Mouse (Mus musculus) limb, embryonic 15.5 days (tissue): ENCODE measurements around the gene Atf7ip. TPM values are rescaled to one million over a fixed set of nuclear protein-coding genes. Genes with fewer than 3 reads are reported as not detected.

Experiments
- ATAC-seq: fragments of 200-750 bp; cut with Nextera tagmentation; 2 replicates; pipeline ENCODE4 v1.8.0; 2017; ENCODE audit warnings: low read depth, moderate TSS enrichment; ENCODE audit not compliant: insufficient number of reproducible peaks, low FRiP score, low TSS enrichment
- H3K27ac ChIP-seq: fragments of 300-500 bp; sonication (generic); 2 replicates; pipeline ENCODE4 v1.5.1; 2015; ENCODE audit warnings: moderate library complexity, mild to moderate bottlenecking, inconsistent platforms
- H3K27me3 ChIP-seq: fragments of 300-500 bp; sonication (generic); 2 replicates; pipeline ENCODE4 v1.6.1; 2015; ENCODE audit warnings: inconsistent platforms
- H3K36me3 ChIP-seq: fragments of 300-500 bp; sonication (generic); 2 replicates; pipeline ENCODE4 v1.6.1; 2015; ENCODE audit warnings: inconsistent platforms
- H3K4me1 ChIP-seq: fragments of 300-500 bp; sonication (generic); 2 replicates; pipeline ENCODE4 v1.6.1; 2015; ENCODE audit warnings: inconsistent platforms
- H3K4me2 ChIP-seq: fragments of 300-500 bp; sonication (generic); 2 replicates; pipeline ENCODE4 v1.6.1; 2015; ENCODE audit warnings: mild to moderate bottlenecking, inconsistent platforms
- H3K4me3 ChIP-seq: fragments of 300-500 bp; sonication (generic); 2 replicates; pipeline ENCODE4 v1.5.1; 2015; ENCODE audit warnings: mild to moderate bottlenecking, inconsistent platforms
- H3K9ac ChIP-seq: fragments of 300-500 bp; sonication (generic); 2 replicates; pipeline ENCODE4 v1.6.1; 2015; ENCODE audit warnings: inconsistent platforms
- H3K9me3 ChIP-seq: fragments of 300-500 bp; sonication (generic); 2 replicates; pipeline ENCODE4 v1.6.1; 2016; ENCODE audit warnings: inconsistent platforms
- WGBS: fragments of 180-500 bp; shearing (Covaris S2); methylation state at CpG from one replicate; pipeline ENCODE4 v1.1.7; 2015; 5-methylcytosine and 5-hydroxymethylcytosine counted together
- polyA plus RNA-seq: library from polyadenylated mRNA; unstranded; fragments of >200 nt; fragmentation: Nextera tagmentation; extraction: Ambion mirVana; gene quantifications from 2 replicates; pipeline ENCODE4 v1.2.1, GENCODE M21; 2015

Atf7ip gene
- polyA plus RNA-seq, 1 experiment from 2014 or later = 35.2 TPM

DNA sequence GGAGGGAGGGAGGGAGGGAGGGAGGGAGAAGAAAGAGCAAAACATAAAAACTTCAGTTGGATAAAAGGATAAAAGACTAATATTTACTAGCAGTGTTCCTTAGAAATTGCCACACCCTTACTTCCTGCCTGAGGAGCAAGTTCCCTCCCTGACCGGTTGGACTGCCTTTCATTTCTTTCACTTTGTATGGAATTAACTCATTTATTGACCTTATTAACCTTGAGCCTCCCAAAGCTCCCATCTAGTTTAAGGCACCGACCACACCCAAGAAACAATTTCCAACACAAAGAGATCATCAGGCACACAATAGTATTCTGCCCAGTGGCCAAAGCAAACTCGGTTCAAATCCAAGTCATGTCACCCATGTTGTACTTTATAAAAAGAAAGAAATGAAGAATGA lies 16.1 kb upstream of the Atf7ip start:
- H3K4me1 ChIP-seq = no peaks in the 10 kb centered on the region
- no peak overlapping the region for H3K27ac ChIP-seq
- ATAC-seq = no peak
- H3K9ac ChIP-seq = no peak overlapping the region
- 60% methylated on average over 3 of the region's 3 CpGs for WGBS
- no peak overlapping the region for H3K4me2 ChIP-seq
- H3K36me3 ChIP-seq = no peaks in the 10 kb centered on the region
- H3K27me3 ChIP-seq = no peaks in the 10 kb centered on the region
- no peak overlapping the region for H3K4me3 ChIP-seq
- no peaks in the 10 kb centered on the region for H3K9me3 ChIP-seq

DNA sequence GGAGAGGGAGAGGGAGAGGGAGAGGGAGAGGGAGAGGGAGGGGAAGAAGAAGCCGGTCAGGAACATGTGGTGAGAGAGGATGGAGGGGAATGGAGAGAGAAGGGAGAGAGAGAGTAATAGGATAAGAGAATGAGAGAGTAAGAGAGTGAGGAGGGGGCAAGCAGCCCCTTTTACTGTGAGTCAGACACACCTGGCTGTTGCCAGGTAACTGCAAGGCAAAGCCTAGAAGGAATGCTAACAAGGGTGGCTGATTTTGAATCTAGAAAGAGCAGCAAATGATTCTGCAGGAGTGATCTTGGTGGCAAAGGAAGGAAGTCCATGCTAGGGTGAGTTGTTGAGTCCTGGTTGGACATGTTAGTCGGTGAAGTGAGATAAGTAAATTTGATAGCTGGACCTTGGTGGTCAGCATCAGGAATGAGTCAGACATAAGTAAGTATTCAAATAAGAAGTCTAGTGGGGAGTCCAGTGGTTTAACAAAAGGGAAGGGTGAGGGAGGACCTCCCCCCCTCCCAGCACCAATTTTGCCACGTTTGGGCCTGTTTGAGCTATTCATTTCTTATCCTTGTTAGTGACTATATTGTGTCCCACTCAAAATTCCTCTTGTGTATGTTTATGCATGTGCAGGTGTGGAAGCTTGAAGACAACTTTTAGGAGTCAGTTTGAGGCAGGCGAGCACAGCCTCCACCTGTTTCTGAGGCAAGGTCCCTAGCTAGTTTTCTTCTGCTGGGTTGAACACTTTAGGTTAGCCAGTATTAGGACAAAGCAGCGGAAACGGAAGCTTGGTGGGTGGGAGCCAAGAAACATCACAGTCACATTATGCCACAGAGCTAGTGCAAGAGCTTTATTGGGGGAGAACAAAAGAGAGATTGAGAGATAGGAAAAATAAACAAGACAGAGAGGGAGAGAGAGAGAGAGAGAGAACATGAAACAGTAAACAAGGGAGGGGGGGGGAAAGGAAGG lies 15.2 kb upstream of the Atf7ip start:
- H3K27ac ChIP-seq = no peak overlapping the region
- 68% methylated on average over 6 of the region's 6 CpGs for WGBS
- H3K9me3 ChIP-seq = no peaks in the 10 kb centered on the region
- ATAC-seq = no peak
- H3K9ac ChIP-seq = no peak overlapping the region
- H3K27me3 ChIP-seq = no peaks in the 10 kb centered on the region
- H3K4me3 ChIP-seq = no peak overlapping the region
- no peaks in the 10 kb centered on the region for H3K36me3 ChIP-seq
- H3K4me1 ChIP-seq = no peaks in the 10 kb centered on the region
- H3K4me2 ChIP-seq = no peak overlapping the region

DNA sequence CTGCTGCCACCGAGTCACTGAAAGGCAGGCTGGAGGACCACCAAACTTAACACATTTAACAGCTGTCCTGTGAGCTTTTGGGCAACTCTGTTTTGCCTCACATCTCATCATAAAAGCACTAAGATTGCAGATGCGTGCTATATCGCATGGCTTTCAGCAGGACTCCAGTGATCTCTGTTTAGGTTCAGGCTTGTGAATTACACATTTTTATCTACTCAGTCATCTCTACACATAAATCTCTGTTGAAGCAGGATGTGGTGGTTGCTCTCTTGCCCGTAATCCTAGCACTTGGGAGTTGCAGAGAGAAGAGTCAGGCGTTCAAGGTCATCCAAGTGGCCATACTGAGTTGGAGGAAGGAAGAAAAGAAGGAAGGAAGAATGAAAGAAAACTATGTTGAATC lies 14.3 kb upstream of the Atf7ip start:
- Histone ChIP-seq H3K27me3 (no peaks in the 10 kb centered on the region), H3K27ac (no peak overlapping the region), H3K36me3 (no peaks in the 10 kb centered on the region), H3K4me2 (no peak overlapping the region), H3K9ac (no peak overlapping the region), H3K9me3 (no peaks in the 10 kb centered on the region), H3K4me1 (no peaks in the 10 kb centered on the region), H3K4me3 (no peak overlapping the region)
- ATAC-seq = no peak
- 65% methylated on average over 5 of the region's 5 CpGs for WGBS

DNA sequence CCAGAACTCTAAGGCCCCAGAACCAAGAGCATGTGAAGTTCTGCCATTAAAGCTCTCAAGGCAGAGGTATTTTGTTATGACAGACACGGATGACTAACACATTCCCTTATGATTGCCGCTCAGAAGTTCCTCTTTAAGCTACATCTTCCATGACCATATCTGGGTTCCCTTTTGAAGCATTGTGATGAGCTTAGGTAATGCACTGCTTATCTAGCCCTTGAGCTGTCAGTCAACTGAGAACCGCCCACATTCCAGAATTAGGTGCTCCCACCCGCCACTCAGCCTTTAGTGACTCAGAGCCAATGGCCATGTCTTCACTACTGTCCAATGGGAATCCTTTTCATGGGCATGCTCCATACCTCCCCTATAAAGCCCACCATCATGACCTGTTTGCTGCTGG lies 13.7 kb upstream of the Atf7ip start:
- Histone ChIP-seq H3K4me1 (no peaks in the 10 kb centered on the region), H3K27me3 (no peaks in the 10 kb centered on the region), H3K27ac (no peak overlapping the region), H3K4me3 (no peak overlapping the region), H3K4me2 (no peak overlapping the region), H3K36me3 (no peaks in the 10 kb centered on the region), H3K9ac (no peak overlapping the region), H3K9me3 (no peaks in the 10 kb centered on the region)
- WGBS = 80% methylated on average over 4 of the region's 4 CpGs
- no peak for ATAC-seq

DNA sequence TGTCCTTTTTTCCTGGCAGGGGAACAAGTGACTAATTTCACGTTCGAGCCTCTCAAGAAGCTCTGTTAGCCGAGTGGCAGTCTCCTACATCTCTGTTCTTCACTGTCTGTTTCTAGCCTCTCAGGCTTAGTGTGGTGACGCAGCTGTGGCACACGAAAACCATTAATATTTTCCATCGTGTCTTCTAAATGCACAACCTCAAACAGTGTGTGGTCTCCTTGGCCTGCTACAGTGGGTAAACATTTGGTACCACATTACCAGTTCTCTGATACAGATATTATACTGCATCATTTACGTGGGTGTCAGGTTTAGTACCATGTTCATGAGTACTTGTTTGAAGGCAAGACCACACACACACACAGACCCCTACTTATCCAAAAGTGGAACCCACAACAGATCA lies 12.5 kb upstream of the Atf7ip start:
- Histone ChIP-seq H3K4me1 (no peaks in the 10 kb centered on the region), H3K27ac (no peak overlapping the region), H3K9ac (no peak overlapping the region), H3K27me3 (no peaks in the 10 kb centered on the region), H3K4me2 (no peak overlapping the region), H3K36me3 (no peaks in the 10 kb centered on the region), H3K9me3 (no peaks in the 10 kb centered on the region), H3K4me3 (no peak overlapping the region)
- 85% methylated on average over 7 of the region's 7 CpGs for WGBS
- no peak for ATAC-seq

DNA sequence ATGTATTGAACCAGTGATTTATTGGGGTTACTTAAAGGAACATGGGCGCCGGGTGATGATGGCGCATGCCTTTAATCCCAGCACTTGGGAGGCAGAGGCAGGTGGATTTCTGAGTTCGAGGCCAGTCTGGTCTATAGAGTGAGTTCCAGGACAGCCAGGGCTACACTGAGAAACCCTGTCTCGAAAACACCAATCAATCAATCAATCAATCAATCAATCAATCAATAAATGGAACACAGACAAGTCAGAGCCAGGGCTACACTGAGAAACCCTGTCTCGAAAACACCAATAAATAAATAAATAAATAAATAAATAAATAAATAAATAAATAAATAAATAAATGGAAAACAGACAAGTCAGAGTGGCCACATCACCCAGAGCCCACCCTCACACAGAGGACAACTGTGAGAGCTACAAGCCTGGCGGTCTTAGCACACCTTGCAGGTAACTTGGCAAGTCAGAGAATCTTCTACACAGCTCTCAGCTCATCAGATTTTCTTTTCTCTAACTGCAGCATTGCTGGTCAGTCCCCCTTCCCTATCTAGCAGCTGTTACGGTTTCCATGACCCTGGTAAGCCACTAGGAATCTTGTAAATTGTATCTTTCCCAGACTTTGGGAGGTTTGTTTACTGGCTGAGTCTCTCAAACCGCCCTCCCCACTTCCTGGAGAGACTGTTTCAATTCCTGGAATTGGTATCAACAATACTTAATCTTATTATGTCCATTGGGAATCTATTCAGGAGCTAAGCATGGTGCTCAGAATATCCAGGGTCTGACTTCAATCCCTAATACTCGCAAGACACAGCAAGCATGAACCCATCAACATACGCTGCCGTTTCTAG lies 11.8 kb upstream of the Atf7ip start:
- H3K4me3 ChIP-seq = no peak overlapping the region
- H3K27me3 ChIP-seq = no peaks in the 10 kb centered on the region
- H3K9ac ChIP-seq = no peak overlapping the region
- H3K36me3 ChIP-seq = no peaks in the 10 kb centered on the region
- 88% methylated on average over 12 of the region's 12 CpGs for WGBS
- no peaks in the 10 kb centered on the region for H3K9me3 ChIP-seq
- no peak overlapping the region for H3K27ac ChIP-seq
- ATAC-seq = 0 out of 2 replicates have a peak, but pooled peaks have one; percentile 19
- H3K4me2 ChIP-seq = no peak overlapping the region
- no peaks in the 10 kb centered on the region for H3K4me1 ChIP-seq

DNA sequence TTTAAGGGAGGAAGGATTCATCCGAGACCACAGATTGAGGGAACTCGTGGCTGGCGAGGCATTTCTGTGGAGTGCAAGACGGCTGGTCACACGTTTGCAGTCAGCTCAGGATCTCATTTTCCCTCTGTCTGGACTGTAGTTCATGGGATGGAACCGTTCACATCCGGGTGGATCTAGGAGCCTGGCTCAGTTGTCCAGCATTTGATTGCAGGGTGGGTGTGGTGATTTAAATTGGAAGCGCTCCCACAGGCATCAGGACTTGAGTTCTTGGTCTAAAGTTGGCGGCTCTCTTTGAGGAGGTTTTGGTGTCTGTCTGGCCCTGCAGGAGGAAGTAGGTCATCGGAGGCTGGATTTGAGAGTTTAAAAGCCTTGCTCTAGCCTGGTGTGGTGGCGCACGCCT lies 10.9 kb upstream of the Atf7ip start:
- 90% methylated on average over 12 of the region's 12 CpGs for WGBS
- no peak for ATAC-seq
- H3K9ac ChIP-seq = no peak overlapping the region
- H3K27me3 ChIP-seq = no peaks in the 10 kb centered on the region
- H3K4me1 ChIP-seq = no peaks in the 10 kb centered on the region
- no peak overlapping the region for H3K4me3 ChIP-seq
- no peak overlapping the region for H3K4me2 ChIP-seq
- no peaks in the 10 kb centered on the region for H3K36me3 ChIP-seq
- H3K9me3 ChIP-seq = no peaks in the 10 kb centered on the region
- no peak overlapping the region for H3K27ac ChIP-seq

DNA sequence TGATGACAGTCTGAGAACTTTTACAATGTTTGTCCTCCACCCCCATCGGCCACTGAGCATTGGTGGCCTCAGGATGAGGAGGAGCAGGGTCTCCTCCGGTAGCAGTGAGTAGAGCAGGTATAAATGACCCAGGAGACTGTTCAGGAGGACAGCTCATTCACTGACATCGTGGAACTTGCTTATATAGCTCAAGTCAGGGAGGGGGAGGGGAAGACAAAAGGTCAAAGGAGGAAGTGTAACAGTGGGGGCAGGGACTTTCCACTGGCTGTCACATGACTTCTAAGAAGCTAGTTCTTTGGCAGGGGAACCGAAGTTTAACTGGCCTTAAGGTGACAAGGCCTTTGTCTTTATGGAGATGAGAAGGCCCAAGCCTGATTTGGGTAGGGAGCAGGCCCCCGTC lies 8.2 kb upstream of the Atf7ip start:
- Histone ChIP-seq H3K4me1 (no peaks in the 10 kb centered on the region), H3K4me3 (no peak overlapping the region), H3K4me2 (no peak overlapping the region), H3K27ac (no peak overlapping the region), H3K36me3 (no peaks in the 10 kb centered on the region), H3K27me3 (no peaks in the 10 kb centered on the region), H3K9ac (no peak overlapping the region), H3K9me3 (no peaks in the 10 kb centered on the region)
- ATAC-seq = no peak
- 68% methylated on average over 5 of the region's 5 CpGs for WGBS

DNA sequence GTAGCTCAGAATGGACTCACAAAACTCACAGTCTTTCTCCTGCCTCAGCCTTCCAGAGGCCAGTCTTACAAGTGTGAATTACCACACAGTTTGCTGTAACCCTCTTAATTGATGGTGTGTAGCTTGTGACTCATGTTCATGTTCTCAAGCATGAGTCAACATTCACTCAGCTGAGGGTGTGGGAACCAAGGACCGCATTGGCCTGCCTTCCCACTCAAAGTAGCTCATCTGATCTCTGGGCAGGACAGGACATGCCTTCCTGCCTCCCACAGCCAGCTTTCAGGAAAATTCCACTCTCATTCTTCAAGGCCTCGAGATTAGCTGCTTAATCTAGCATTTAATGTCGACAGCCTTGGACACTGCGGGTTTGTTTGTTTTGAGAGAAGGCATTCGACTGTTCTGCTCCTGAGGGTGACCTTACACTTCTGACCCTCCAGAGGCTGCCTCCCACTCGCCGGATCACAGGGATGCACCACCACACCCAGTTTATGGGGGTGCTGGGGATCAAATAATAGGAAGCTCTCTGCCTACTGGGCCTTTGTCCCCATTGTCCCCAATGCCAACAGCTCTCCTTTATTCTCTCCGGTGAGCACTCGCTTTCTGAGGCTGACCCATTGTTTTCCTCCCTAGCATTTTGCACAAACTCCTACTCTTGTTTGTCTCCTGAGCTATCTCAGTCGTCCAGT lies 6.5 kb upstream of the Atf7ip start:
- no peak overlapping the region for H3K4me3 ChIP-seq
- no peak overlapping the region for H3K4me2 ChIP-seq
- no peaks in the 10 kb centered on the region for H3K4me1 ChIP-seq
- 70% methylated on average over 10 of the region's 10 CpGs for WGBS
- no peaks in the 10 kb centered on the region for H3K9me3 ChIP-seq
- H3K36me3 ChIP-seq = no peaks in the 10 kb centered on the region
- H3K27me3 ChIP-seq = no peaks in the 10 kb centered on the region
- no peak overlapping the region for H3K27ac ChIP-seq
- no peak overlapping the region for H3K9ac ChIP-seq
- ATAC-seq = no peak

DNA sequence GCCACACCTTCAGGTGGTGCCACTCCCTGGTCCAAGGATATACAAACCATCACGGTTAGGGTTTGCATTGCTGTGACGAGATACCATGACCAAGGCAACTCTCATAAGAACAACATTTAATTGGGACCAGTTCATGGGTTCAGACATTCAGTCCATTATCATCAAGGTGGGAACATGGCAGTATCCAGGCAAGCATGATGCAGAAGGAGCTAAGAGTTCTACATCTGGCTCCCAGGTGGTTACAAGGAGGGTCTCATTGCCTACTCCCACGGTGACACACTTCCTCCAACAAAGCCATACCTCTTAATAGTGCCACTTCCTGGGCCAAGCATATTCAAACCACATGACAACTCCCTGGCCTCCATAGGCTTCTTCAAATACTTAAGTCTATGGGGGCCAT lies 2.7 kb downstream of the Atf7ip start:
- Histone ChIP-seq H3K4me3 (no peak overlapping the region), H3K9me3 (no peaks in the 10 kb centered on the region), H3K27me3 (no peaks in the 10 kb centered on the region), H3K4me2 (no peak overlapping the region), H3K4me1 (no peaks in the 10 kb centered on the region), H3K9ac (no peak overlapping the region), H3K36me3 (no peaks in the 10 kb centered on the region), H3K27ac (no peak overlapping the region)
- ATAC-seq = no peak
- WGBS = 78% methylated on average over 3 of the region's 3 CpGs

DNA sequence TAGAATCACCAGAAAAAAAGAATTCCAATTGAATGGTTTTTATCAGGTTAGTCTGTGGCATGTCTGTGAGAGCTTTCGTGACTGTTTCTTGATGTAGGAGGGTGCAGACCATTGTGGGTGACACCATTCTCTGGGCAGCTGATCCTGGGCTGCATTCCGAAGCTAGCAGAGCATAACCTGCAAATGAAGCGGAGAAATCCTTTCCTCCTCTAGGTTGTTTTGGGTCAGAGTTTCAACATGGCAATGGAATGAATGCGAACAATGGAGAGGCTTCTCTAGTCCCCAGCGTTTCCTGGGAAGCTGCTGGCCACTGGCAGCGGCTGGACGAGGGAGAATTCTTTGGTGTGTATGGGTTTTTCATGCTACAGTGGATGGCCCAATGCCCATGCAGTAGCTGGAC lies 5.0 kb downstream of the Atf7ip start:
- Histone ChIP-seq H3K36me3 (no peaks in the 10 kb centered on the region), H3K27ac (no peak overlapping the region), H3K9ac (no peak overlapping the region), H3K9me3 (no peaks in the 10 kb centered on the region), H3K4me1 (no peaks in the 10 kb centered on the region), H3K4me3 (no peak overlapping the region), H3K27me3 (no peaks in the 10 kb centered on the region), H3K4me2 (no peak overlapping the region)
- no peak for ATAC-seq
- WGBS = 79% methylated on average over 7 of the region's 7 CpGs

DNA sequence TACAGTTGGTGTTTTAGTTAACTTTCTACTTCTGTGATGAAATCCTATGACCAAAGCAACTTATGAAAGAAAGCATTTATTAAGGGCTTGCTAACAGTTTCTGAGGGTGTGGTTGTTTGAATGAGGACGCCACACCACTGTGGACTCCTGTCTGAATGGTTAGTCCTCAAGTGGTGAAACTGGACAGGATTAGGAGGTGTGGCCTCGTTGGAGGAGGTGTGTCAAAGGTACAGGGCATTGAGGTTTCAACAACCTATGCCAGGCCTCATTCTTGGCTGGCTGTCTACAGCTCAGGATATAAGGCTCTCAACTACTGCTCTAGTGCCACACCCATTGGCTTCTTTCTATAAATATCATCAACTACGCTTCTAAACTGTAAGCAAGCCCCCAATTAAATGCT lies 6.4 kb downstream of the Atf7ip start:
- Histone ChIP-seq H3K27me3 (no peaks in the 10 kb centered on the region), H3K4me1 (no peaks in the 10 kb centered on the region), H3K4me2 (no peak overlapping the region), H3K4me3 (no peak overlapping the region), H3K27ac (no peak overlapping the region), H3K9ac (no peak overlapping the region), H3K36me3 (no peaks in the 10 kb centered on the region), H3K9me3 (no peaks in the 10 kb centered on the region)
- no peak for ATAC-seq
- WGBS = 71% methylated on average over 3 of the region's 3 CpGs
